In genomic region chr10:122519274-122519790, GRCm38 (mm10) we compare ENCODE assay signal across 21 mouse cellular contexts.
"Had no signal": no experiment of that assay in that cellular context is flagged by ENCODE, and none has a peak within 500 bp of the region (broad histone marks: within the 10 kb centered on the region; RNA-seq: fewer than 3 reads in every experiment).

No protein-coding gene starts in this region.

- H3K27ac ChIP-seq: kidney, embryonic 15.5 days; left cerebral cortex, adult 2 months; limb, embryonic 12.5 days; liver, embryonic 13.5 days; macrophage; midbrain, embryonic 12.5 days; midbrain, embryonic 15.5 days; neural tube, embryonic 12.5 days; neural tube, embryonic 15.5 days; stomach, embryonic 15.5 days had no signal

- DNase-seq: kidney, adult 8-10 months; kidney, postnatal 10 days; kidney, postnatal 36 days; layer of hippocampus, postnatal 36 days; liver, embryonic 13.5 days; lung, embryonic 14.5 days; retina, postnatal 1 day; right cerebral cortex, postnatal 25 days; spleen, adult 18-20 months; thymus, postnatal 36 days had no signal

- H3K9ac ChIP-seq: kidney, embryonic 15.5 days; limb, embryonic 12.5 days; liver, embryonic 13.5 days; lung, embryonic 14.5 days; midbrain, embryonic 12.5 days; midbrain, embryonic 15.5 days; neural tube, embryonic 12.5 days; neural tube, embryonic 15.5 days; stomach, embryonic 15.5 days had no signal

- H3K9me3 ChIP-seq: kidney, embryonic 15.5 days; limb, embryonic 12.5 days; liver, embryonic 13.5 days; midbrain, embryonic 12.5 days; midbrain, embryonic 15.5 days; neural tube, embryonic 12.5 days; neural tube, embryonic 15.5 days; stomach, embryonic 15.5 days had no signal

- ATAC-seq: intestine, postnatal 0 days; lung, postnatal 0 days; midbrain, embryonic 15.5 days had no signal

- H3K27me3 ChIP-seq: kidney, embryonic 15.5 days; limb, embryonic 12.5 days; liver, embryonic 13.5 days; midbrain, embryonic 12.5 days; midbrain, embryonic 15.5 days; neural tube, embryonic 12.5 days; neural tube, embryonic 15.5 days; stomach, embryonic 15.5 days had no signal

- H3K36me3 ChIP-seq: kidney, embryonic 15.5 days; limb, embryonic 12.5 days; liver, embryonic 13.5 days; midbrain, embryonic 12.5 days; midbrain, embryonic 15.5 days; neural tube, embryonic 12.5 days; neural tube, embryonic 15.5 days; stomach, embryonic 15.5 days had no signal

- H3K4me2 ChIP-seq: kidney, embryonic 15.5 days; limb, embryonic 12.5 days; liver, embryonic 13.5 days; lung, embryonic 14.5 days; midbrain, embryonic 12.5 days; midbrain, embryonic 15.5 days; neural tube, embryonic 12.5 days; neural tube, embryonic 15.5 days; stomach, embryonic 15.5 days had no signal

- H3K4me1 ChIP-seq: kidney, embryonic 15.5 days; limb, embryonic 12.5 days; liver, embryonic 13.5 days; midbrain, embryonic 12.5 days; midbrain, embryonic 15.5 days; neural tube, embryonic 12.5 days; neural tube, embryonic 15.5 days; stomach, embryonic 15.5 days had no signal

- H3K4me3 ChIP-seq: kidney, embryonic 15.5 days; left cerebral cortex, adult 2 months; limb, embryonic 12.5 days; liver, embryonic 13.5 days; midbrain, embryonic 12.5 days; midbrain, embryonic 15.5 days; neural tube, embryonic 12.5 days; neural tube, embryonic 15.5 days; stomach, embryonic 15.5 days had no signal
